In the genomic region with DNA sequence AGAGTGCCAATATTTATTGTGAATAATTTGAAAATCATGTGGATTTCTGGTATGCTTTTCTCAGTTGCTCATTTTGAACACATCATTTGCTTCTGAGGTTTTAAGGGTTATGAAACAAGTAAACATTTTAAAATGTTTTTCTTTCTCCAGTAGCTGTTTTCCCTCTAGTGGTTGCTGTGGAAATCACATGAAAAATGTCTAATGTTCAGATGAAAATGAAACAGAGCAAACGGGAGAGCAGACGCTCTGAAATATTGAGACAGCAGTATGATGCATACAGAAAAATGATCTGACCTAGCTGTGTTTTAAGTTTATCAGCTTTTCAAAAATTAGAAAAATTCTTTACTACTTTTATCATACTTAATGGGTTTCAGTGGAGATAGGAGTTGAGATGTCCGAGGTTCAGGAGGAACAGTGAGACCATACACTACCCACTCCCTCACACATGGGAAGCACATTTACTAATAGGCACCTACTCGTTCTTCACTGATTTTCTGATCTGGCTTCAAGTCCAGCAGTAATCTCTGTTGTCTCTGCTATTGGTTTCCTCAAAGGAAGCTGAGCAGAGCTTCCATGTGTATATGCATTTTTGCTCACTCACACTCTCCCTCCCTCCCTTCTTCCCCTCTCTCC, we compare ENCODE assay signal across 11 mouse cellular contexts. TPM values are rescaled to one million over a fixed set of nuclear protein-coding genes. Genes with fewer than 3 reads are reported as not detected.
DNase-seq lines count a peak whose midpoint lies in the region; TF ChIP-seq lines count a peak whose summit lies in the region.
"Had no signal": no experiment of that assay in that cellular context is flagged by ENCODE, and none has a peak within 500 bp of the region (broad histone marks: within the 10 kb centered on the region; RNA-seq: fewer than 3 reads in every experiment).

No protein-coding gene starts in this region.

- no peaks in the 10 kb centered on the region for H3K27me3 ChIP-seq in E14TG2a.4 (ENCODE audit: insufficient read depth, low read length)
- H3K27me3 ChIP-seq: embryonic facial prominence, embryonic 15.5 days had no signal

- H3K4me3 ChIP-seq in gastrocnemius, adult 2 months: peak overlapping the region; percentile 30
- no peak overlapping the region for H3K4me3 ChIP-seq in E14TG2a.4 (replicated peaks; ENCODE audit: low read length)
- H3K4me3 ChIP-seq: embryonic facial prominence, embryonic 15.5 days had no signal

- H3K4me1 ChIP-seq in E14TG2a.4 (replicated peaks; ENCODE audit: low read depth, low read length): no peaks in the 10 kb centered on the region
- H3K4me1 ChIP-seq: embryonic facial prominence, embryonic 15.5 days had no signal

- no peaks in the 10 kb centered on the region for H3K9me3 ChIP-seq in E14TG2a.4 (ENCODE audit: low read length)
- H3K9me3 ChIP-seq: embryonic facial prominence, embryonic 15.5 days had no signal

- no peak for DNase-seq in gastrocnemius, adult 2 months
- DNase-seq in gastrocnemius, postnatal 36 days: no peak
- DNase-seq in left cerebral cortex, adult 9 months (ENCODE audit: low spot score in 2 of 2): peak; percentile 27 to 38
- DNase-seq in left cerebral cortex, adult 18-20 months (ENCODE audit: low spot score in 2 of 2): no peak
- DNase-seq in fibroblast of lung, adult 2 months (ENCODE audit: low read depth): peak; percentile 2
- no peak for DNase-seq in c-Kit-positive CD71-positive TER-119-positive erythroid progenitor cells, embryonic 14.5 days (ENCODE audit: low spot score)
- DNase-seq in ovary, adult 18-20 months (ENCODE audit: low spot score): no peak
- DNase-seq: right cerebral cortex, postnatal 25 days; thymus, postnatal 4 days had no signal

- intact Hi-C loops in gastrocnemius, adult 2 months (cut with DNase I): no loop called here
- intact Hi-C loops in gastrocnemius, postnatal 36 days (cut with DNase I): no loop called here

- H3K27ac ChIP-seq in gastrocnemius, adult 2 months: no peak overlapping the region
- H3K27ac ChIP-seq: embryonic facial prominence, embryonic 15.5 days had no signal

- H3K36me3 ChIP-seq in E14TG2a.4 (ENCODE audit: insufficient read depth, low read length): no peaks in the 10 kb centered on the region
- H3K36me3 ChIP-seq: embryonic facial prominence, embryonic 15.5 days had no signal

- TF ChIP-seq CTCF in gastrocnemius, adult 2 months (IDR thresholded peaks at IDR 0.05): peak; percentile 45
- peak; percentile 30 for TF ChIP-seq CTCF in E14TG2a.4 (conservative IDR thresholded peaks at IDR 0.05; ENCODE audit: low read length)

RNA-seq across cellular contexts. Expression of a gene that starts 57.1 kb away (rescaled TPM):
- under 1 TPM; 0.14 to 0.41 TPM for total RNA-seq in gastrocnemius, adult 2 months (2021)
- total RNA-seq in gastrocnemius, postnatal 36 days (2021): under 1 TPM in 1 of 2 experiments, not detected in 1; 0.41 TPM
- total RNA-seq in left cerebral cortex, adult 18-20 months (2021): 10 to 100 TPM; 37.3 to 39.4 TPM

Comparison
In these comparisons a context has a peak if more than half of its experiments do, and no peak if none do; other contexts are left out.
1. DNase-seq: peak in left cerebral cortex, adult 9 months (2 of 2) and fibroblast of lung, adult 2 months (single experiment); none in gastrocnemius, adult 2 months (single experiment), gastrocnemius, postnatal 36 days (0 of 2), left cerebral cortex, adult 18-20 months (0 of 2), c-Kit-positive CD71-positive TER-119-positive erythroid progenitor cells, embryonic 14.5 days (single experiment) and ovary, adult 18-20 months (single experiment).
2. RNA of a gene that starts 57.1 kb away (total RNA-seq): 37.3 to 39.4 TPM in left cerebral cortex, adult 18-20 months; 0.41 TPM in gastrocnemius, postnatal 36 days and 0.14 to 0.41 TPM in gastrocnemius, adult 2 months; every median in the first group is over 10 times any median in the second.